Mouse (Mus musculus) T-helper 1 cell (primary cell): ENCODE results near the gene Trap1a.
"Not testable (repeated sequence)": the region's sequence is repeated elsewhere in the genome, so short reads cannot be mapped to it uniquely, and the experiment has no call there.

Source experiments
- in situ Hi-C: fragments of 300-600 bp; cut with MboI, MseI; formaldehyde crosslinking; loops from one replicate; pipeline ENCODE4 v1.15.1; 2025; ENCODE audit warnings: high pct_unique_total_duplicates

Trap1a gene

GRCm38 (mm10) chrX:139333263-139333994, at the start of gene Trap1a:
Gene Trap1a, plus strand, starts transcription at chrX:139333683.
- in situ Hi-C loops, result no loop called here

- in situ Hi-C loops, result no loop called here
These were observed 40.4 kb upstream of the Trap1a start for GRCm38 (mm10) chrX:139293114-139293513.

- in situ Hi-C loops, result no loop called here
These were observed 38.2 kb upstream of the Trap1a start for GRCm38 (mm10) chrX:139295325-139295724.

GRCm38 (mm10) chrX:139317356-139317755, 16.1 kb upstream of the Trap1a start:
- in situ Hi-C loops, result not testable (repeated sequence)

GRCm38 (mm10) chrX:139332583-139332982, 900 bp upstream of the Trap1a start:
- in situ Hi-C loops, result no loop called here

- in situ Hi-C loops, result no loop called here
These were observed 1.3 kb downstream of the Trap1a start for GRCm38 (mm10) chrX:139334504-139335418.

- in situ Hi-C loops, result no loop called here
These were observed 2.1 kb downstream of the Trap1a start for GRCm38 (mm10) chrX:139335419-139336074.

GRCm38 (mm10) chrX:139339553-139339952, 6.1 kb downstream of the Trap1a start:
- in situ Hi-C loops, result no loop called here

- in situ Hi-C loops, result loop anchor here (10.0 kb wide), 1 partner anchor 1776 kb away; no protein-coding TSS in a partner anchor
These were observed 7.7 kb downstream of the Trap1a start for GRCm38 (mm10) chrX:139341185-139341584.

GRCm38 (mm10) chrX:139352192-139352772, 18.8 kb downstream of the Trap1a start:
- in situ Hi-C loops, result no loop called here

- in situ Hi-C loops, result no loop called here
These were observed 24.3 kb downstream of the Trap1a start for GRCm38 (mm10) chrX:139357639-139358260.

- in situ Hi-C loops, result no loop called here
These were observed 24.9 kb downstream of the Trap1a start for GRCm38 (mm10) chrX:139358361-139358760.

- in situ Hi-C loops, result no loop called here
These were observed 33.5 kb downstream of the Trap1a start for GRCm38 (mm10) chrX:139366837-139367528.

GRCm38 (mm10) chrX:139367529-139367908, 34.0 kb downstream of the Trap1a start:
- in situ Hi-C loops, result no loop called here

- in situ Hi-C loops, result no loop called here
These were observed 35.6 kb downstream of the Trap1a start for GRCm38 (mm10) chrX:139369122-139369521.

- in situ Hi-C loops, result no loop called here
These were observed 39.2 kb downstream of the Trap1a start for GRCm38 (mm10) chrX:139372665-139373064.
